Mouse (Mus musculus) heart, postnatal 0 days (tissue): ENCODE results near the gene Nup50. TPM values are rescaled to one million over a fixed set of nuclear protein-coding genes. Genes with fewer than 3 reads are reported as not detected.
A peak's percentile ranks its signal among the peaks of the same experiment; 100 is the strongest.

Source experiments
- ATAC-seq: fragments of 200-750 bp; cut with Nextera tagmentation; 2 replicates; pipeline ENCODE4 v1.8.0; 2017; ENCODE audit warnings: low read depth, moderate number of reproducible peaks, moderate library complexity; ENCODE audit not compliant: insufficient read depth
- DNase-seq: peaks from one replicate; pipeline ENCODE4 v3.0.0-alpha.2; 2016; ENCODE audit warnings: low spot score
- H3K27ac ChIP-seq: fragments of 300-500 bp; sonication (generic); 2 replicates; pipeline ENCODE4 v1.5.1; 2014; ENCODE audit warnings: low read depth, mild to moderate bottlenecking
- H3K27me3 ChIP-seq: fragments of 300-500 bp; sonication (generic); 2 replicates; pipeline ENCODE4 v1.6.1; 2014; ENCODE audit warnings: low read length, mixed read lengths; ENCODE audit not compliant: control insufficient read depth, insufficient read depth
- H3K36me3 ChIP-seq: fragments of 300-500 bp; sonication (generic); replicated peaks from 2 replicates; pipeline ENCODE4 v1.6.1; 2014; ENCODE audit warnings: low read length, mixed read lengths; ENCODE audit not compliant: control insufficient read depth, insufficient read depth
- H3K4me1 ChIP-seq: fragments of 300-500 bp; sonication (generic); 2 replicates; pipeline ENCODE4 v1.6.1; 2014; ENCODE audit warnings: antibody characterized with exemption; ENCODE audit not compliant: control insufficient read depth, insufficient read depth
- H3K4me2 ChIP-seq: fragments of 300-500 bp; sonication (generic); 2 replicates; pipeline ENCODE4 v1.6.1; 2014; ENCODE audit warnings: low read depth, mild to moderate bottlenecking, low read length, moderate library complexity
- H3K4me3 ChIP-seq: fragments of 300-500 bp; sonication (generic); 2 replicates; pipeline ENCODE4 v1.5.1; 2014; ENCODE audit warnings: low read depth, low read length
- H3K9ac ChIP-seq: fragments of 300-500 bp; sonication (generic); replicated peaks from 2 replicates; pipeline ENCODE4 v1.6.1; 2014; ENCODE audit warnings: low read depth, low read length, mixed read lengths
- H3K9me3 ChIP-seq: fragments of 300-500 bp; sonication (generic); replicated peaks from 2 replicates; pipeline ENCODE4 v1.6.1; 2016; ENCODE audit warnings: low read length; ENCODE audit not compliant: control insufficient read depth
- CTCF ChIP-seq: IDR thresholded peaks from 2 replicates; pipeline ENCODE4 v1.5.1; 2016; ENCODE audit warnings: antibody characterized with exemption, control low read depth, low read depth
- EP300 ChIP-seq: IDR thresholded peaks from 2 replicates; pipeline ENCODE4 v1.6.1; 2016; ENCODE audit warnings: antibody characterized with exemption, low read depth
- WGBS: fragments of 180-500 bp; shearing (Covaris S2); extraction: QIAGEN DNeasy Blood & Tissue Kit; methylation state at CpG from one replicate; pipeline ENCODE4 v1.1.7; 2014; 5-methylcytosine and 5-hydroxymethylcytosine counted together
- polyA plus RNA-seq: library from polyadenylated mRNA; unstranded; fragments of >200 nt; fragmentation: Nextera tagmentation; extraction: Ambion mirVana; gene quantifications from 2 replicates; pipeline ENCODE4 v1.2.1, GENCODE M21; 2015
- total RNA-seq: library from RNA; depleted of rRNA; stranded (reverse); fragments of >200 nt; gene quantifications from 2 replicates; pipeline ENCODE4 v1.2.3, GENCODE M21; 2014; ENCODE audit warnings: low replicate concordance

The Nup50 gene
- total and polyA plus RNA-seq, 2 experiments from 2014 or later: 11.4 to 11.8 TPM

GRCm38 (mm10) chr15:84934901-84935300, 11.7 kb downstream of the Nup50 start:
- 85% methylated on average over 16 of the region's 16 CpGs for WGBS
- H3K9ac ChIP-seq: no peak overlapping the region
- no peak overlapping the region for H3K4me3 ChIP-seq
- TF ChIP-seq EP300: no peak
- no peak for TF ChIP-seq CTCF
- no peaks in the 10 kb centered on the region for H3K4me1 ChIP-seq
- peaks cover 99% of the 10 kb centered on the region for H3K36me3 ChIP-seq
- no peaks in the 10 kb centered on the region for H3K27me3 ChIP-seq
- H3K27ac ChIP-seq: no peak overlapping the region
- DNase-seq: no peak
- H3K9me3 ChIP-seq: no peaks in the 10 kb centered on the region
- no peak for ATAC-seq
- no peak overlapping the region for H3K4me2 ChIP-seq

GRCm38 (mm10) chr15:84940102-84940501, 16.9 kb downstream of the Nup50 start:
- H3K4me3 ChIP-seq: no peak overlapping the region
- peaks cover 7% of the 10 kb centered on the region; the same call in 1 of the 2 replicates for H3K4me1 ChIP-seq
- no peak for TF ChIP-seq EP300
- TF ChIP-seq CTCF: no peak
- WGBS: 55% methylated on average over 12 of the region's 12 CpGs
- peaks cover 71% of the 10 kb centered on the region for H3K36me3 ChIP-seq
- DNase-seq (no peak), ATAC-seq (0 out of 2 replicates have a peak, but pooled peaks have one; percentile 38)
- H3K27me3 ChIP-seq: no peaks in the 10 kb centered on the region
- no peaks in the 10 kb centered on the region for H3K9me3 ChIP-seq
- no peak overlapping the region for H3K4me2 ChIP-seq
- no peak overlapping the region for H3K27ac ChIP-seq
- no peak overlapping the region for H3K9ac ChIP-seq

GRCm38 (mm10) chr15:84942647-84943285, 19.6 kb downstream of the Nup50 start:
- TF ChIP-seq EP300 (no peak), CTCF (no peak)
- H3K36me3 ChIP-seq: peaks cover 45% of the 10 kb centered on the region

GRCm38 (mm10) chr15:84944319-84944718, 21.1 kb downstream of the Nup50 start:
- WGBS: 56% methylated on average over 5 of the region's 5 CpGs
- H3K9ac ChIP-seq: no peak overlapping the region
- TF ChIP-seq EP300: no peak
- TF ChIP-seq CTCF: no peak
- H3K9me3 ChIP-seq: no peaks in the 10 kb centered on the region
- ATAC-seq: no peak
- H3K27me3 ChIP-seq: no peaks in the 10 kb centered on the region
- no peak overlapping the region for H3K4me2 ChIP-seq
- H3K4me3 ChIP-seq: no peak overlapping the region
- H3K4me1 ChIP-seq: peaks cover 7% of the 10 kb centered on the region; the same call in 1 of the 2 replicates
- H3K36me3 ChIP-seq: peaks cover 29% of the 10 kb centered on the region
- H3K27ac ChIP-seq: no peak overlapping the region
- DNase-seq: no peak

More at GRCm38 (mm10) chr15:84942647-84943285, 19.6 kb downstream of the Nup50 start:
- H3K9me3 ChIP-seq: no peaks in the 10 kb centered on the region
- H3K4me3 ChIP-seq: no peak overlapping the region
- H3K4me2 ChIP-seq: no peak overlapping the region
- no peak overlapping the region for H3K9ac ChIP-seq
- H3K4me1 ChIP-seq: peaks cover 7% of the 10 kb centered on the region; the same call in 1 of the 2 replicates
- 55% methylated on average over 11 of the region's 11 CpGs for WGBS
- H3K27ac ChIP-seq: no peak overlapping the region
- no peak for DNase-seq
- H3K27me3 ChIP-seq: no peaks in the 10 kb centered on the region
- peak; percentile 48; the same call in 1 of the 2 replicates for ATAC-seq

- peaks cover 18% of the 10 kb centered on the region for H3K36me3 ChIP-seq
- H3K9ac ChIP-seq: no peak overlapping the region
- DNase-seq (no peak), ATAC-seq (peak; percentile 45; the same call in 1 of the 2 replicates)
- H3K4me2 ChIP-seq: no peak overlapping the region
- no peak for TF ChIP-seq EP300
- no peak for TF ChIP-seq CTCF
- H3K9me3 ChIP-seq: no peaks in the 10 kb centered on the region
- H3K27me3 ChIP-seq: no peaks in the 10 kb centered on the region
- H3K4me1 ChIP-seq: peaks cover 7% of the 10 kb centered on the region; the same call in 1 of the 2 replicates
- WGBS: 28% methylated on average over 14 of the region's 14 CpGs
- no peak overlapping the region for H3K27ac ChIP-seq
- no peak overlapping the region for H3K4me3 ChIP-seq
Observed at GRCm38 (mm10) chr15:84948990-84949389, 25.8 kb downstream of the Nup50 start.

- Histone ChIP-seq H3K9ac (no peak overlapping the region), H3K36me3 (peaks cover 19% of the 10 kb centered on the region), H3K4me3 (no peak overlapping the region), H3K27me3 (no peaks in the 10 kb centered on the region), H3K27ac (no peak overlapping the region), H3K4me1 (no peaks in the 10 kb centered on the region), H3K9me3 (no peaks in the 10 kb centered on the region), H3K4me2 (no peak overlapping the region)
- DNase-seq (no peak), ATAC-seq (no peak)
- WGBS: 83% methylated on average over 4 of the region's 4 CpGs
- no peak for TF ChIP-seq CTCF
- no peak for TF ChIP-seq EP300
Observed at GRCm38 (mm10) chr15:84950053-84950452, 26.8 kb downstream of the Nup50 start.
